Mouse (Mus musculus) liver, postnatal 0 days (tissue): ENCODE data around the gene Slc16a8. TPM values are rescaled to one million over a fixed set of nuclear protein-coding genes. Genes with fewer than 3 reads are reported as not detected.
"Not testable (repeated sequence)": the region's sequence is repeated elsewhere in the genome, so short reads cannot be mapped to it uniquely, and the experiment has no call there.

Experiments
- ATAC-seq: fragments of 200-750 bp; cut with Nextera tagmentation; 2 replicates; pipeline ENCODE4 v1.8.0; 2017; ENCODE audit warnings: mild to moderate bottlenecking, moderate library complexity
- DNase-seq: peaks from one replicate; pipeline ENCODE4 v3.0.0-alpha.2; 2016
- H3K27ac ChIP-seq: fragments of 300-500 bp; sonication (generic); 2 replicates; pipeline ENCODE4 v1.5.1; 2014; ENCODE audit warnings: antibody characterized with exemption, moderate library complexity, mild to moderate bottlenecking, low read depth
- H3K27me3 ChIP-seq: fragments of 300-500 bp; sonication (generic); 2 replicates; pipeline ENCODE4 v1.6.1; 2014; ENCODE audit warnings: low read length, control low read depth, mixed read lengths; ENCODE audit not compliant: insufficient read depth
- H3K36me3 ChIP-seq: fragments of 300-500 bp; sonication (generic); replicated peaks from 2 replicates; pipeline ENCODE4 v1.6.1; 2014; ENCODE audit warnings: mild to moderate bottlenecking, control low read depth, low read length, moderate library complexity, mixed read lengths; ENCODE audit not compliant: insufficient read depth
- H3K4me1 ChIP-seq: fragments of 300-500 bp; sonication (generic); 2 replicates; pipeline ENCODE4 v1.6.1; 2014; ENCODE audit warnings: antibody characterized with exemption, mild to moderate bottlenecking, control low read depth; ENCODE audit not compliant: insufficient read depth
- H3K4me2 ChIP-seq: fragments of 300-500 bp; sonication (generic); 2 replicates; pipeline ENCODE4 v1.6.1; 2014; ENCODE audit warnings: low read depth, mild to moderate bottlenecking, low read length, moderate library complexity, mixed read lengths
- H3K4me3 ChIP-seq: fragments of 300-500 bp; sonication (generic); 2 replicates; pipeline ENCODE4 v1.5.1; 2014; ENCODE audit warnings: low read depth, low read length
- H3K9ac ChIP-seq: fragments of 300-500 bp; sonication (generic); replicated peaks from 2 replicates; pipeline ENCODE4 v1.6.1; 2014; ENCODE audit warnings: mild to moderate bottlenecking, moderate library complexity
- H3K9me3 ChIP-seq: fragments of 300-500 bp; sonication (generic); 2 replicates; pipeline ENCODE4 v1.6.1; 2016; ENCODE audit warnings: mild to moderate bottlenecking, control low read depth, low read length, mixed read lengths
- CTCF ChIP-seq: sonication (generic); IDR thresholded peaks from 2 replicates; pipeline ENCODE4 v1.5.1; 2016; ENCODE audit warnings: antibody characterized with exemption, low read depth
- EP300 ChIP-seq: IDR thresholded peaks from 2 replicates; pipeline ENCODE4 v1.6.1; 2016; ENCODE audit warnings: antibody characterized with exemption, low read depth, mild to moderate bottlenecking
- WGBS: fragments of 180-500 bp; shearing (Covaris S2); extraction: QIAGEN DNeasy Blood & Tissue Kit; methylation state at CpG from one replicate; pipeline ENCODE4 v1.1.7; 2014; ENCODE audit not compliant: insufficient replicate concordance; 5-methylcytosine and 5-hydroxymethylcytosine counted together
- polyA plus RNA-seq: library from polyadenylated mRNA; unstranded; fragments of >200 nt; fragmentation: Nextera tagmentation; extraction: Ambion mirVana; gene quantifications from 2 replicates; pipeline ENCODE4 v1.2.1, GENCODE M21; 2015

Slc16a8 gene
- polyA plus RNA-seq, 1 experiment from 2014 or later = not detected

GRCm38 (mm10) chr15:79235268-79235667, 19.3 kb downstream of the Slc16a8 start:
- Histone ChIP-seq H3K36me3 (peaks cover 23% of the 10 kb centered on the region), H3K27me3 (no peaks in the 10 kb centered on the region), H3K4me2 (no peak overlapping the region), H3K4me3 (no peak overlapping the region), H3K9ac (no peak overlapping the region), H3K4me1 (0 out of 2 replicates have a peak, but pooled peaks cover 2% of the 10 kb centered on the region), H3K27ac (peak overlapping the region; percentile 64; the same call in 1 of the 2 replicates), H3K9me3 (no peaks in the 10 kb centered on the region)
- ATAC-seq (peak; percentile 69), DNase-seq (no peak)
- 74% methylated on average over 9 of the region's 9 CpGs for WGBS
- no peak for TF ChIP-seq EP300
- no peak for TF ChIP-seq CTCF

GRCm38 (mm10) chr15:79229058-79229821, 25.3 kb downstream of the Slc16a8 start, which contains the start of the genes Pick1 and Gm49486:
Gene Pick1 (plus strand): TSS chr15:79229173.
Gene Gm49486 (plus strand): TSS chr15:79229391.
- peak within 1 kb of the TSS; percentile 71 for H3K4me3 ChIP-seq
- H3K27ac ChIP-seq = peak within 1 kb of the TSS; percentile 93
- peaks cover 9% of the 10 kb centered on the region for H3K4me1 ChIP-seq
- ATAC-seq (peak; percentile 88), DNase-seq (peak; percentile 88)
- H3K9me3 ChIP-seq = no peaks in the 10 kb centered on the region
- TF ChIP-seq CTCF (0 out of 2 replicates have a peak, but pooled peaks have one; percentile 13), EP300 (no peak)
- WGBS = under 1% methylated on average over 50 of the region's 51 CpGs
- no peaks in the 10 kb centered on the region for H3K27me3 ChIP-seq
- peak within 1 kb of the TSS; percentile 94 for H3K4me2 ChIP-seq
- peak within 1 kb of the TSS; percentile 72 for H3K9ac ChIP-seq
- H3K36me3 ChIP-seq = peaks cover 4% of the 10 kb centered on the region; the same call in 1 of the 2 replicates

- not testable (repeated sequence) for H3K4me3 ChIP-seq, DNase-seq, H3K27ac ChIP-seq, ATAC-seq, H3K9me3 ChIP-seq, H3K4me2 ChIP-seq, H3K27me3 ChIP-seq, H3K9ac ChIP-seq, H3K36me3 ChIP-seq
- TF ChIP-seq CTCF = peak; percentile 27; the same call in 1 of the 2 replicates
- WGBS = 55% methylated on average over 2 of the region's 2 CpGs
- peaks cover 13% of the 10 kb centered on the region for H3K4me1 ChIP-seq
Measured at GRCm38 (mm10) chr15:79225780-79226179, 28.8 kb downstream of the Slc16a8 start.

GRCm38 (mm10) chr15:79224685-79225084, 29.9 kb downstream of the Slc16a8 start:
- H3K27ac ChIP-seq = no peak overlapping the region
- TF ChIP-seq EP300 (no peak), CTCF (peak; percentile 98)
- ATAC-seq (peak; percentile 58), DNase-seq (peak; percentile 86)
- H3K4me2 ChIP-seq = no peak overlapping the region
- no peak overlapping the region for H3K9ac ChIP-seq
- H3K9me3 ChIP-seq = no peaks in the 10 kb centered on the region
- H3K36me3 ChIP-seq = no peaks in the 10 kb centered on the region
- H3K4me1 ChIP-seq = peaks cover 8% of the 10 kb centered on the region
- no peak overlapping the region for H3K4me3 ChIP-seq
- no peaks in the 10 kb centered on the region for H3K27me3 ChIP-seq
- WGBS = 10% methylated on average over 5 of the region's 5 CpGs

- Histone ChIP-seq H3K4me1 (peaks cover 4% of the 10 kb centered on the region; the same call in 1 of the 2 replicates), H3K9me3 (no peaks in the 10 kb centered on the region), H3K27ac (no peak overlapping the region), H3K4me2 (no peak overlapping the region), H3K4me3 (no peak overlapping the region), H3K36me3 (no peaks in the 10 kb centered on the region), H3K27me3 (no peaks in the 10 kb centered on the region), H3K9ac (no peak overlapping the region)
- TF ChIP-seq EP300 (no peak), CTCF (no peak)
- no peak for ATAC-seq
- WGBS = 23% methylated on average over 5 of the region's 5 CpGs
- DNase-seq = no peak
Measured at GRCm38 (mm10) chr15:79223641-79224040, 30.9 kb downstream of the Slc16a8 start.

- ATAC-seq (no peak), DNase-seq (no peak)
- Histone ChIP-seq H3K4me2 (no peak overlapping the region), H3K36me3 (no peaks in the 10 kb centered on the region), H3K27ac (no peak overlapping the region), H3K9ac (no peak overlapping the region), H3K4me3 (no peak overlapping the region), H3K4me1 (peaks cover 4% of the 10 kb centered on the region; the same call in 1 of the 2 replicates), H3K9me3 (no peaks in the 10 kb centered on the region), H3K27me3 (no peaks in the 10 kb centered on the region)
- TF ChIP-seq CTCF (no peak), EP300 (no peak)
- 0% methylated on average over 1 of the region's 1 CpGs for whole genome bisulfite sequencing
Measured at GRCm38 (mm10) chr15:79219572-79219971, 35.0 kb downstream of the Slc16a8 start.
